Mouse (Mus musculus) CH12.LX (cell line): ENCODE results near the gene Tmem8. TPM values are rescaled to one million over a fixed set of nuclear protein-coding genes. Genes with fewer than 3 reads are reported as not detected.

Source experiments
- DNase-seq: peaks from one replicate; pipeline ENCODE4 v3.0.0-alpha.2; 2013; ENCODE audit errors: extremely low read depth
- H3K27ac ChIP-seq: 2 replicates; pipeline ENCODE4 v1.5.1; 2012; ENCODE audit warnings: low read depth, mild to moderate bottlenecking, control low read depth, moderate library complexity; ENCODE audit not compliant: insufficient read depth
- H3K27me3 ChIP-seq: replicated peaks from 2 replicates; pipeline ENCODE3; 2012; ENCODE audit warnings: inconsistent platforms
- H3K36me3 ChIP-seq, 2 experiments: replicated peaks in 1 of 2; 2 replicates each; pipeline versions ENCODE3 to v1.6.1; 2012; ENCODE audit warnings: inconsistent platforms in 1 of 2, low read length in 1 of 2, mild to moderate bottlenecking in 1 of 2, mixed read lengths in 1 of 2, moderate library complexity in 1 of 2; ENCODE audit not compliant: control insufficient read depth in 1 of 2, insufficient read depth in 1 of 2
- H3K4me1 ChIP-seq, 2 experiments: 2 replicates each; pipeline ENCODE4 v1.6.1; 2012; ENCODE audit warnings: inconsistent platforms in 1 of 2, moderate library complexity in 1 of 2; ENCODE audit not compliant: insufficient read depth in 2 of 2, control insufficient read depth in 1 of 2
- H3K4me2 ChIP-seq: 2 replicates; pipeline ENCODE4 v1.6.1; 2012; ENCODE audit warnings: low read depth, mild to moderate bottlenecking, control low read depth; ENCODE audit not compliant: poor library complexity, insufficient read depth, severe bottlenecking
- H3K4me3 ChIP-seq, 3 experiments: fragments of 150-350 bp in 1 of 3; sonication (generic) in 1 of 3; replicated peaks in 1 of 3; 2 replicates each; pipeline versions ENCODE3 to v1.5.1; 2011 to 2012; ENCODE audit warnings: low read depth in 2 of 3, low read length in 2 of 3, mild to moderate bottlenecking in 2 of 3, moderate library complexity in 2 of 3, control low read depth in 1 of 3, improper control_type of control experiment in 1 of 3, inconsistent platforms in 1 of 3, mixed read lengths in 1 of 3; ENCODE audit not compliant: poor library complexity in 1 of 3
- H3K79me2 ChIP-seq: replicated peaks from 2 replicates; pipeline ENCODE4 v1.6.1; 2012; ENCODE audit warnings: mild to moderate bottlenecking, moderate library complexity; ENCODE audit not compliant: control insufficient read depth, poor library complexity, insufficient read depth, severe bottlenecking; ENCODE audit errors: extremely low read depth
- H3K9ac ChIP-seq: 2 replicates; pipeline ENCODE4 v1.6.1; 2012; ENCODE audit warnings: low read depth, mild to moderate bottlenecking, control low read depth, moderate library complexity; ENCODE audit not compliant: insufficient read depth
- H3K9me3 ChIP-seq: replicated peaks from 2 replicates; pipeline ENCODE3; 2012; ENCODE audit warnings: low read length, inconsistent platforms, mixed read lengths
- BHLHE40 ChIP-seq: IDR thresholded peaks from 2 replicates; pipeline ENCODE4 v1.6.1; 2011; ENCODE audit warnings: mild to moderate bottlenecking, low read depth, low read length, improper control_type of control experiment
- CHD1 ChIP-seq: IDR thresholded peaks from 2 replicates; pipeline ENCODE4 v1.6.1; 2012; ENCODE audit warnings: low read depth, low read length, improper control_type of control experiment, inconsistent platforms
- CHD2 ChIP-seq: IDR thresholded peaks from 2 replicates; pipeline ENCODE4 v1.6.1; 2011; ENCODE audit warnings: low read length, improper control_type of control experiment
- E2F4 ChIP-seq: IDR thresholded peaks from 2 replicates; pipeline ENCODE4 v1.6.1; 2011; ENCODE audit warnings: low read depth, low read length, improper control_type of control experiment; ENCODE audit not compliant: insufficient replicate concordance
- ELF1 ChIP-seq: IDR thresholded peaks from 2 replicates; pipeline ENCODE4 v1.6.1; 2014; ENCODE audit warnings: low read depth, mild to moderate bottlenecking, inconsistent platforms, low read length, improper control_type of control experiment
- EP300 ChIP-seq: IDR thresholded peaks from 2 replicates; pipeline ENCODE4 v1.6.1; 2011; ENCODE audit warnings: low read length, improper control_type of control experiment
- IRF4 ChIP-seq: IDR thresholded peaks from 2 replicates; pipeline ENCODE4 v1.6.1; 2014; ENCODE audit warnings: low read depth, mild to moderate bottlenecking, inconsistent platforms, low read length, improper control_type of control experiment
- JUN ChIP-seq: IDR thresholded peaks from 2 replicates; pipeline ENCODE4 v1.6.1; 2011; ENCODE audit warnings: low read depth, mild to moderate bottlenecking, low read length, improper control_type of control experiment, moderate library complexity; ENCODE audit not compliant: insufficient read depth
- MAFK ChIP-seq: IDR thresholded peaks from 2 replicates; pipeline ENCODE4 v1.6.1; 2011; ENCODE audit warnings: low read length, improper control_type of control experiment; ENCODE audit not compliant: insufficient replicate concordance
- MEF2A ChIP-seq: IDR thresholded peaks from 2 replicates; pipeline ENCODE4 v1.6.1; 2014; ENCODE audit warnings: low read depth, mild to moderate bottlenecking, inconsistent platforms, low read length, improper control_type of control experiment, borderline replicate concordance
- NRF1 ChIP-seq: IDR thresholded peaks from 2 replicates; pipeline ENCODE4 v1.6.1; 2014; ENCODE audit warnings: low read depth, mild to moderate bottlenecking, inconsistent platforms, low read length, improper control_type of control experiment, moderate library complexity
- PAX5 ChIP-seq: IDR thresholded peaks from 2 replicates; pipeline ENCODE4 v1.6.1; 2012; ENCODE audit warnings: low read length, inconsistent platforms, mixed read lengths
- POLR2AphosphoS2 ChIP-seq: IDR thresholded peaks from 2 replicates; pipeline ENCODE4 v1.6.1; 2011; ENCODE audit warnings: low read depth, low read length, improper control_type of control experiment
- RCOR1 ChIP-seq: conservative IDR thresholded peaks from 2 replicates; pipeline ENCODE4 v1.6.1; 2012; ENCODE audit warnings: low read depth, mild to moderate bottlenecking, inconsistent platforms, low read length, improper control_type of control experiment
- SIN3A ChIP-seq: IDR thresholded peaks from 2 replicates; pipeline ENCODE4 v1.6.1; 2012; ENCODE audit warnings: low read length, improper control_type of control experiment, inconsistent platforms
- ZNF384 ChIP-seq: IDR thresholded peaks from 2 replicates; pipeline ENCODE4 v1.6.1; 2012; ENCODE audit warnings: low read depth, low read length, improper control_type of control experiment, inconsistent platforms
- dilution Hi-C: fragments of 300-500 bp; cut with MboI; formaldehyde crosslinking; loops from 2 replicates; pipeline ENCODE4 v1.14.3; 2020; ENCODE audit warnings: low sequenced_read_pairs; ENCODE audit not compliant: extremely low pct_unique_long_range_greater_than_20kb, extremely low pct_ligation_motif_present
- in situ Hi-C: fragments of 300-500 bp; cut with MboI; formaldehyde crosslinking; loops from 3 replicates; pipeline ENCODE4 v1.14.3; 2019; ENCODE audit warnings: low sequenced_read_pairs, low pct_ligation_motif_present, low pct_unique_long_range_greater_than_20kb, mixed read lengths
- polyA plus RNA-seq: library from polyadenylated mRNA; unstranded; fragments of >175 nt; gene quantifications from 2 replicates; pipeline ENCODE4 v1.2.1, GENCODE M21; 2012; ENCODE audit warnings: low read depth; ENCODE audit not compliant: insufficient read length
- total RNA-seq, 2 experiments: library from RNA; depleted of rRNA; stranded (reverse); fragments of 300-350 nt in 1 of 2; fragments of >200 nt in 1 of 2; gene quantifications; 2 replicates each; pipeline ENCODE4 v1.2.3; 2012 to 2014

The Tmem8 gene
- total and polyA plus RNA-seq, 3 experiments: 2.8 to 4.6 (median 3.6) TPM

DNA sequence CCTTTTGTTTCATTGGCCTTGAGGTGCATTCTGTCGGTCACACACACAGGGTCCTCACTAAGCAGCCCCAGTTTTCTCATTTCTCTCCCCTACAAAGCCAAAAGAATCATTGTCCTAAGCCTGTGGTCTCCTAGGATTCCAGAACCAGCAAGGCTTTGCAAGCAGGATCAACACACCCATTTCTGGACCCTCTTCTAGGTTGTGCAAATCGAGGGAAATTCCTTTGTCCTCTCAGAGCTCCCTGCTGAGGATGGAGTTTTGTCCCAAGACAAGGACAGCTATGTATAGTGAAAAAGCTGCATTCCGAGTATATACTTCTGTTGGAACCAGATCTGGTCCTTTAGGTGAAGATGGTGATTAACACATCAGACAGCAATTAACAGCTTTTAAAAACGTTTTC lies 2.9 kb upstream of the Tmem8 start:
- no peaks in the 10 kb centered on the region for H3K79me2 ChIP-seq
- H3K4me3 ChIP-seq: no peak overlapping the region
- no peak for DNase-seq
- H3K9me3 ChIP-seq: no peaks in the 10 kb centered on the region
- H3K27ac ChIP-seq: no peak overlapping the region
- dilution Hi-C loops: no loop called here
- peaks cover 51% of the 10 kb centered on the region for H3K27me3 ChIP-seq
- no peaks in the 10 kb centered on the region for H3K36me3 ChIP-seq
- in situ Hi-C loops: no loop called here
- H3K4me2 ChIP-seq: no peak overlapping the region
- peaks cover 2 to 23% of the 10 kb centered on the region in 2 experiments; a peak in 2 of 4 replicates for H3K4me1 ChIP-seq
- TF ChIP-seq CHD2 (no peak), E2F4 (no peak), MAFK (no peak), ZNF384 (no peak)
- no peak overlapping the region for H3K9ac ChIP-seq

DNA sequence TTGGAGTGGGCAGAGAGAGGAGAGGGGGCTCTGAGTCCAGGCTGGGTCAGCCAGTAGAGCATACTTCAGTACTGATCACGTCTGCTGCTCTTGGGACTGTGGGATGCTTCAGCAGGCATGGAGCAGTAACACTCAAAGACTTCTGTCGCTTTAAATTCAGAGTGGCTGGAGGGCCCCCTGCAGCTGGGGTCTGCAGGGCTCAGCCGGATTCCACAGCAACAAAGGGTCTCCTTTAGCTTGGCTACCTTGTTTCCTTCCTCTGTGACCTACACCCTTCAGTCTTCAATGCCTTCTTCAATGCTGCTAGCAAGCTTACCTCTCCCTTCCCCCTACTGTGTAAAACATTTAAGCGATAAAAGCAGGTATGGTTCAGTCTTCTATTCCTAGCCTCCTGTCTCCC lies 2.1 kb upstream of the Tmem8 start:
- Histone ChIP-seq H3K4me3 (no peak overlapping the region), H3K9me3 (no peaks in the 10 kb centered on the region), H3K9ac (no peak overlapping the region), H3K79me2 (no peaks in the 10 kb centered on the region), H3K4me1 (peaks cover 2 to 23% of the 10 kb centered on the region in 2 experiments; a peak in 2 of 4 replicates), H3K36me3 (no peaks in the 10 kb centered on the region), H3K27me3 (peaks cover 53% of the 10 kb centered on the region), H3K4me2 (no peak overlapping the region), H3K27ac (no peak overlapping the region)
- TF ChIP-seq NRF1 (no peak), SIN3A (no peak), JUN (no peak), PAX5 (no peak), BHLHE40 (no peak), IRF4 (no peak), CHD1 (no peak), EP300 (no peak), ELF1 (no peak), RCOR1 (no peak), POLR2AphosphoS2 (no peak), MEF2A (no peak)
- dilution Hi-C loops: no loop called here
- in situ Hi-C loops: no loop called here
- DNase-seq: no peak
